Mouse (Mus musculus): ENCODE results near the gene Sod1.

DNA sequence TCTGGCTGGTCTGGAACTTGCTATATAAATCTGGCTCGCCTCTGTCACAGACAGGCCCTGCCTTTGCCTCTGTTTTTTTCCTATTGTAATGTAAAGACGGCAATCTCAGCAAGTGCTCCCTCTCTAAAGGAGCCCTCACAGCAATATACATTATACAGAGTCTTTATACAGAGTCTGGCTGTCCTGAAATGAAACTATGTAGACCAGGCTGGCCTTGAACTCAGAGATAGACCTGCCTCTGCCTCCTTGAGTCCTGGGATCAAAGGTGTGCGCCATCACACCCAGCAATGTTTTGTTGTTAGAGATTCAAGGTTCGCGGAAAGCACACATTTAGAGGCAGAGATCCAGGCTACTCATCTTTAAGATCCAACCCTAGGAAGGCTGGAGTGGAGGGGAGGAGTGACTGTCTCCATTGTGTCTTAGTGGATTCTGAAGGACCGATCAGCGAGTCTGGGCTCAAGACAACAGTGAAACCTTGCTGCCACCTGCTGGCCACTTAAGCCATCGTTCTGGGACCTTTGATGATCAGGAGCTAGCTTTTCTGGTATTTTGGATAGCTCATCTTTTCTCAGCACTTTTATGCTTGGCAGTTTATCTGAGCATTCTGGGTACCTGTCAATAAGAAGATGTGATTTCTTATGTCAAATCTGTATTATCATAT lies 34.5 kb upstream of the Sod1 start:
- TF ChIP-seq CTCF (IDR thresholded peaks at IDR 0.05; ENCODE audit: borderline replicate concordance, control insufficient read depth, extremely low read depth, insufficient read depth, low read length, poor library complexity): no peak; the same call in 1 of the 2 replicates
- no peak for TF ChIP-seq POLR2A (IDR thresholded peaks at IDR 0.05; ENCODE audit: control insufficient read depth, extremely low read depth, insufficient read depth, low read length, poor library complexity)
